Mouse (Mus musculus): ENCODE data around the gene Clnk. TPM values are rescaled to one million over a fixed set of nuclear protein-coding genes. Genes with fewer than 3 reads are reported as not detected.
A peak's percentile ranks its signal among the peaks of the same experiment; 100 is the strongest.

The Clnk gene
- total RNA-seq, 1 experiment, result 0.36 TPM

DNA sequence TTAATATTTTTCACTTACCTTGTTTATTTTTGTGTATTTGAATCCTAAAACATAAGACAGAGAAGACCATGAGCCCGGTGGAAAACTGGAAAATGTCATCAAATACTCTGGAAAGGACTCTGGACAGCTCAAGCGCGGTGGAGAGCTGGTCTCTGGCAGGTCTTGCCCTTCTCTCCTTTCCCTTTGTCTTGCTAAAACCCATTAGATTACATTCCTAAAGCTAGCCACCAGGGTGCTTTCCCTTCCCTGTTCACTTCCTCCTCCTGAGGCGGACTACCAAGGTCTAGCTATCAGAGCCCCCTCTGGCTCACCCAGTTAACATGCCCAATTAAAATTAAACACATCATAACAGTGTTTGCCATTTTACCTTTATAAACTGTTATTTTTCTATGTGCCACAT, 123.9 kb downstream of the Clnk start:
- H3K27ac ChIP-seq (ENCODE audit: insufficient read depth, low read depth, low read length, poor library complexity, severe bottlenecking), result no peak overlapping the region; the same call in 1 of the 2 replicates
- no peak overlapping the region for H3K9ac ChIP-seq (ENCODE audit: insufficient read depth, low read depth, low read length, poor library complexity, severe bottlenecking)
- in situ Hi-C loops (cut with MboI; ENCODE audit: low sequenced_read_pairs in 2 of 2, unreplicated experiment in 2 of 2), result loop anchor here in 1 of 2 experiments (25.0 kb wide), 1 partner anchor 440 kb away; the partner anchor contains the start of gene Drd5
- TF ChIP-seq CHD2 (IDR thresholded peaks at IDR 0.05; ENCODE audit: low read depth, low read length) (no peak), ZC3H11A (IDR thresholded peaks at IDR 0.05; ENCODE audit: borderline replicate concordance, low read depth, low read length) (no peak), ZNF384 (IDR thresholded peaks at IDR 0.05; ENCODE audit: low read depth, low read length) (no peak), MAFK (IDR thresholded peaks at IDR 0.05; ENCODE audit: insufficient read depth, low read depth, low read length) (no peak), HCFC1 (IDR thresholded peaks at IDR 0.05; ENCODE audit: borderline replicate concordance, insufficient read depth, low read length) (no peak)
- no peaks in the 10 kb centered on the region for H3K36me3 ChIP-seq (ENCODE audit: control insufficient read depth, insufficient read depth, low read length, poor library complexity, severe bottlenecking)
- H3K4me1 ChIP-seq (ENCODE audit: control insufficient read depth in 2 of 2, insufficient read depth in 2 of 2, low read length in 2 of 2, poor library complexity in 1 of 2), result peaks cover 2 to 16% of the 10 kb centered on the region in 2 experiments; a peak in 3 of 4 replicates
- DNase-seq (ENCODE audit: low read depth, low spot score), result peak; percentile 68
- no peaks in the 10 kb centered on the region for H3K9me3 ChIP-seq (ENCODE audit: control insufficient read depth, insufficient read depth, low read depth, low read length)
- H3K4me3 ChIP-seq (ENCODE audit: insufficient read depth in 1 of 2, low read depth in 1 of 2, low read length in 2 of 2, poor library complexity in 1 of 2, severe bottlenecking in 1 of 2), result peak overlapping the region in 1 of 2 experiments; percentile 19; a peak in 1 of 4 replicates

- no peak overlapping the region for H3K9ac ChIP-seq (ENCODE audit: insufficient read depth, low read depth, low read length, poor library complexity, severe bottlenecking)
- TF ChIP-seq HCFC1 (IDR thresholded peaks at IDR 0.05; ENCODE audit: borderline replicate concordance, insufficient read depth, low read length) (no peak), ZNF384 (IDR thresholded peaks at IDR 0.05; ENCODE audit: low read depth, low read length) (no peak), MAFK (IDR thresholded peaks at IDR 0.05; ENCODE audit: insufficient read depth, low read depth, low read length) (no peak)
- DNase-seq (ENCODE audit: low read depth, low spot score), result no peak
- H3K4me1 ChIP-seq (ENCODE audit: control insufficient read depth in 2 of 2, insufficient read depth in 2 of 2, low read length in 2 of 2, poor library complexity in 1 of 2), result peaks cover 4 to 10% of the 10 kb centered on the region in 2 experiments; a peak in 2 of 4 replicates
- H3K4me3 ChIP-seq (ENCODE audit: insufficient read depth in 1 of 2, low read depth in 1 of 2, low read length in 2 of 2, poor library complexity in 1 of 2, severe bottlenecking in 1 of 2), result no peak overlapping the region
- H3K27ac ChIP-seq (ENCODE audit: insufficient read depth, low read depth, low read length, poor library complexity, severe bottlenecking), result no peak overlapping the region; the same call in 1 of the 2 replicates
- in situ Hi-C loops (cut with MboI; ENCODE audit: low sequenced_read_pairs in 2 of 2, unreplicated experiment in 2 of 2), result no loop called here
- H3K36me3 ChIP-seq (ENCODE audit: control insufficient read depth, insufficient read depth, low read length, poor library complexity, severe bottlenecking), result no peaks in the 10 kb centered on the region; the same call in 1 of the 2 replicates
- no peaks in the 10 kb centered on the region for H3K9me3 ChIP-seq (ENCODE audit: control insufficient read depth, insufficient read depth, low read depth, low read length)
These were observed 167.6 kb downstream of the Clnk start for GRCm38 (mm10) chr5:38708940-38709581.

DNA sequence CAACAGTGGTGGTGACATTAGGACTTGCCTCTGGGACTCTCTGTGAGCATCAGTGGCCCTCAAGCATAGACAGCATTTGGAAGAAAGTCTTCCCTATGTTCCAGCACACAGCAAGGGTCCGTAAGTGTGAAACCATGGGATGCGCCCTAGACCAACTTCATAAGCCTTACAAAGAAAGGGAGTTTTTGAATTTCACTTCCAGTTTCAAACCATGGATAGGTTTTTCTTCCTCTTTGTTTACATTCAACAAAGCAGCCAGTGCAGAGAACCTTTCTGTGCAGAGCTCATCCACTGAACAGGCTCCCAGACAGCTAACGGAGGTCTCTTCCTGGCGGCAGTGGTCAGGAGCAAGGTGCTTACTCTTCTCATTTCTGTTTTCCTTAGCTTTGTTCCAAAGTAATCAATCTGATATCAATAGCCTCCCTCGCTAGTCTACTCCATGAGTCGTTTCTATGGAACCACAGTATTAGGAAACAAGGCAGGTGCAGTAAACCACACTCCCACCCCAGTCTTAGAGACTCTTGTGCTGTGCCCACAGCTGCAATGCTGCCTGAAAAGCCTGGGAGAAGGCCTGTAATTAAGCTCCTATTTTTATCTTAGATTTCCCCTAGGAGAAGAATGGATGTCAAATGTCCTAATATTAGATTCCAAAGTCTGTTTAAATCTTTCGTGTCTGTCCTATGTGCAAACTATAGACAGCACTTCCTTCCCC, 169.1 kb downstream of the Clnk start:
- Histone ChIP-seq H3K4me1 (ENCODE audit: control insufficient read depth in 2 of 2, insufficient read depth in 2 of 2, low read length in 2 of 2, poor library complexity in 1 of 2) (peaks cover 7 to 13% of the 10 kb centered on the region in 2 experiments; a peak in 2 of 4 replicates), H3K36me3 (ENCODE audit: control insufficient read depth, insufficient read depth, low read length, poor library complexity, severe bottlenecking) (no peaks in the 10 kb centered on the region; the same call in 1 of the 2 replicates), H3K9me3 (ENCODE audit: control insufficient read depth, insufficient read depth, low read depth, low read length) (no peaks in the 10 kb centered on the region), H3K27ac (ENCODE audit: insufficient read depth, low read depth, low read length, poor library complexity, severe bottlenecking) (no peak overlapping the region), H3K9ac (ENCODE audit: insufficient read depth, low read depth, low read length, poor library complexity, severe bottlenecking) (no peak overlapping the region), H3K4me3 (ENCODE audit: insufficient read depth in 1 of 2, low read depth in 1 of 2, low read length in 2 of 2, poor library complexity in 1 of 2, severe bottlenecking in 1 of 2) (no peak overlapping the region)
- in situ Hi-C loops (cut with MboI; ENCODE audit: low sequenced_read_pairs in 2 of 2, unreplicated experiment in 2 of 2), result no loop called here
- no peak for TF ChIP-seq ZC3H11A (IDR thresholded peaks at IDR 0.05; ENCODE audit: borderline replicate concordance, low read depth, low read length)
- TF ChIP-seq CHD2 (IDR thresholded peaks at IDR 0.05; ENCODE audit: low read depth, low read length), result no peak
- TF ChIP-seq HCFC1 (IDR thresholded peaks at IDR 0.05; ENCODE audit: borderline replicate concordance, insufficient read depth, low read length), result no peak
- TF ChIP-seq MAFK (IDR thresholded peaks at IDR 0.05; ENCODE audit: insufficient read depth, low read depth, low read length), result no peak
- TF ChIP-seq ZNF384 (IDR thresholded peaks at IDR 0.05; ENCODE audit: low read depth, low read length), result no peak
- no peak for DNase-seq (ENCODE audit: low read depth, low spot score)

DNA sequence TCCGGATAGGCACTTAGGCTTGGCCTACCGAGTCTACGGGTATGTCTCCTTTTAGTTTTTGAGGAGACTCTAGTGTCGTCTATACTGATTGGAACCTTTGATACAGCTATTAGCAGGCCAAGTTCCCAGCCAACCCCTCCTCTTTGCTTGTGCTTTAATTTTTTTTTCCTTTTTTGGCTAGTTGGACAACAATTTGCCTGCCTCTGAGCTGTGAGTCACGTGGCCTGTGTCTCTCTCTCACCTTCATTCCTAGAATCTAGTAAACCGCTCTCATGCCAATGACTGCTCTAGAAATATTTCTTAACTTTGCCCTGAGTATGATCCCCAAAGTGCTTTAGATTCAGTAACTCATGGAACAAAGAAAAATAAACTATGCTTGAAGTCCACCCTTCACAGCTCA, 173.7 kb downstream of the Clnk start:
- Histone ChIP-seq H3K9ac (ENCODE audit: insufficient read depth, low read depth, low read length, poor library complexity, severe bottlenecking) (no peak overlapping the region), H3K9me3 (ENCODE audit: control insufficient read depth, insufficient read depth, low read depth, low read length) (no peaks in the 10 kb centered on the region), H3K4me3 (ENCODE audit: insufficient read depth in 1 of 2, low read depth in 1 of 2, low read length in 2 of 2, poor library complexity in 1 of 2, severe bottlenecking in 1 of 2) (no peak overlapping the region), H3K27ac (ENCODE audit: insufficient read depth, low read depth, low read length, poor library complexity, severe bottlenecking) (no peak overlapping the region), H3K36me3 (ENCODE audit: control insufficient read depth, insufficient read depth, low read length, poor library complexity, severe bottlenecking) (no peaks in the 10 kb centered on the region; the same call in 1 of the 2 replicates), H3K4me1 (ENCODE audit: control insufficient read depth in 2 of 2, insufficient read depth in 2 of 2, low read length in 2 of 2, poor library complexity in 1 of 2) (peaks cover 8 to 15% of the 10 kb centered on the region in 2 experiments; a peak in 2 of 4 replicates)
- TF ChIP-seq CHD2 (IDR thresholded peaks at IDR 0.05; ENCODE audit: low read depth, low read length) (no peak), HCFC1 (IDR thresholded peaks at IDR 0.05; ENCODE audit: borderline replicate concordance, insufficient read depth, low read length) (no peak), ZNF384 (IDR thresholded peaks at IDR 0.05; ENCODE audit: low read depth, low read length) (no peak), ZC3H11A (IDR thresholded peaks at IDR 0.05; ENCODE audit: borderline replicate concordance, low read depth, low read length) (no peak), MAFK (IDR thresholded peaks at IDR 0.05; ENCODE audit: insufficient read depth, low read depth, low read length) (no peak)
- in situ Hi-C loops (cut with MboI; ENCODE audit: low sequenced_read_pairs in 2 of 2, unreplicated experiment in 2 of 2), result no loop called here
- DNase-seq (ENCODE audit: low read depth, low spot score), result no peak

All from ES-E14 (cell line).